Mouse (Mus musculus): ENCODE measurements around the gene Wnt9b.

- TF ChIP-seq CTCF (IDR thresholded peaks at IDR 0.05; ENCODE audit: low read depth) (no peak), EP300 (IDR thresholded peaks at IDR 0.05; ENCODE audit: low read depth) (no peak)
Measured at GRCm38 (mm10) chr11:103709982-103710381, 39.6 kb downstream of the Wnt9b start.
